Mouse (Mus musculus) left cerebral cortex, postnatal 10 days (tissue): ENCODE measurements around the gene Pih1h3b. TPM values are rescaled to one million over a fixed set of nuclear protein-coding genes. Genes with fewer than 3 reads are reported as not detected.
A peak's percentile ranks its signal among the peaks of the same experiment; 100 is the strongest.

Experiments used
- DNase-seq, 2 experiments: peaks; one replicate each; pipeline ENCODE4 v3.0.0; 2021 to 2022; ENCODE audit warnings: low spot score in 2 of 2, mixed read lengths in 1 of 2; ENCODE audit errors: extremely low spot score in 1 of 2
- intact Hi-C: fragments of 180-260 bp; cut with DNase I; formaldehyde crosslinking; loops from one replicate; pipeline ENCODE4 v1.15.1; 2025
- total RNA-seq, 2 experiments: library from RNA; stranded (reverse); gene quantifications; 2 replicates each; pipeline ENCODE4 v1.2.3; 2021

Pih1h3b gene
- not detected for total RNA-seq

GRCm38 (mm10) chrX:140062135-140062975, at the start of gene Pih1h3b, which contains the start of gene Nup62cl:
TSS of gene Pih1h3b (plus strand) at chrX:140062879.
TSS of gene Nup62cl (minus strand) at chrX:140062712.
- peak in 1 of 2 experiments; percentile 38 for DNase-seq
- intact Hi-C loops = no loop called here

- DNase-seq = peak in 1 of 2 experiments; percentile 18
- intact Hi-C loops = no loop called here
These were observed 1.5 kb upstream of the Pih1h3b start for GRCm38 (mm10) chrX:140060886-140061874.

GRCm38 (mm10) chrX:140082535-140082934, 19.9 kb downstream of the Pih1h3b start:
- no peak for DNase-seq
- intact Hi-C loops = no loop called here

GRCm38 (mm10) chrX:140094066-140094465, 31.4 kb downstream of the Pih1h3b start:
- no peak for DNase-seq
- intact Hi-C loops = no loop called here

Other genes starting within 250 kb of the Pih1h3b start
- 1 to 10 TPM; 4.8 to 5.8 TPM for gene Morc4, start 191.2 kb upstream of the Pih1h3b start, total RNA-seq
- gene Rbm41, start 64.3 kb upstream of the Pih1h3b start, total RNA-seq = 1 to 10 TPM; 9.2 to 9.8 TPM
- gene Nup62cl, start 167 bp upstream of the Pih1h3b start, total RNA-seq = 1 to 10 TPM in 1 of 2 experiments, under 1 TPM in 1; 0.34 to 1.1 TPM